Mouse (Mus musculus): ENCODE measurements around the gene Pdzd2. TPM values are rescaled to one million over a fixed set of nuclear protein-coding genes. Genes with fewer than 3 reads are reported as not detected.

Pdzd2 gene
- polyA plus RNA-seq, 1 experiment from 2014 or later = 114 TPM

DNA sequence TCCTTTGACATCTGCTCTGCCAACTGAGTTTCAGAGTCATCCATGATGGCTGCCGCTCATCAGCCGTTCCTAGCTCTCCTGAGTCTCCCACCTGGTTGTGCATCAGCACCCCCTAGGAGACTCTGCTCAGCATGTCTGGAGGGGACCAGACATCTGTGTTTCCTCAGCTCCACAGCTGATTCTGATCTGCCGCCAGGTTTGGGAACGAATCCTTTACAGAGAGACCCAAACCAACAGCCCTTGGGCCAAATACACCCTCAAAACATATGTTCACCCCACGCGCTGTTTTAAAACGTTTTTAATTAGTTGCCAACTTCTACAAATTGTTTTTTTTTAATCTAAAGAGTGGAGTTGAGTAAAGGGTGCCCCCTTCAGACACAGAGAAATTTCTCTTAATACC is 31.2 kb upstream of the Pdzd2 start:
- 78% methylated on average over 7 of the region's 7 CpGs for WGBS
- TF ChIP-seq EP300 (IDR thresholded peaks at IDR 0.05) = no peak
- TF ChIP-seq CTCF (IDR thresholded peaks at IDR 0.05) = no peak
- Histone ChIP-seq H3K9me3 (ENCODE audit: low read length) (no peaks in the 10 kb centered on the region), H3K27ac (ENCODE audit: low read length) (no peak overlapping the region), H3K36me3 (ENCODE audit: insufficient read depth, low read length) (no peaks in the 10 kb centered on the region), H3K4me2 (replicated peaks; ENCODE audit: low read depth, low read length) (no peak overlapping the region), H3K4me3 (ENCODE audit: low read depth, low read length) (no peak overlapping the region), H3K9ac (replicated peaks; ENCODE audit: low read depth) (no peak overlapping the region), H3K27me3 (replicated peaks; ENCODE audit: insufficient read depth, low read length) (no peaks in the 10 kb centered on the region), H3K4me1 (ENCODE audit: insufficient read depth, low read depth, low read length) (no peaks in the 10 kb centered on the region)
- ATAC-seq = no peak
- DNase-seq (ENCODE audit: low spot score) = no peak

DNA sequence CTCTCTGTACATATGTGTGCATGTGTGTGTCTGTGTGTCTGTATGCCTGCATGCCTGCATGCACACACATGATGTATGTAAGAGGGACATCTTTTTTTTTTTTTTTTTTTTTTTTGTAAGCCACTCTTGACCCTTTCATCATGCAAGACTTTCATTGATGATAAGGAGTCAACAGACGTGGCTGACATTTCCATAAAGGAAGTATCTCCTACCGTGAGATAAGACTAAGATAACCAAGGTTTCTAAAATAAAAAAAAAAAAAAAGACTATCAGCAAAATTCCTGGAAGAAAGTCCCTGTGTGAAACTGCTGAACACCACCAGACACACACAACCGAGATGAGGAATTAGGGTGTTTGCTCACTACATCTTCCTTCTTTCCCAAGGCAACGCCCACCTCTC is 27.1 kb upstream of the Pdzd2 start:
- H3K36me3 ChIP-seq (ENCODE audit: insufficient read depth, low read length) = no peaks in the 10 kb centered on the region
- H3K9ac ChIP-seq (replicated peaks; ENCODE audit: low read depth) = no peak overlapping the region
- WGBS = 37% methylated on average over 4 of the region's 4 CpGs
- H3K4me3 ChIP-seq (ENCODE audit: low read depth, low read length) = no peak overlapping the region
- H3K4me2 ChIP-seq (replicated peaks; ENCODE audit: low read depth, low read length) = no peak overlapping the region
- TF ChIP-seq EP300 (IDR thresholded peaks at IDR 0.05) (no peak), CTCF (IDR thresholded peaks at IDR 0.05) (no peak)
- no peak for DNase-seq (ENCODE audit: low spot score)
- ATAC-seq = no peak
- no peaks in the 10 kb centered on the region for H3K9me3 ChIP-seq (ENCODE audit: low read length)
- no peaks in the 10 kb centered on the region for H3K4me1 ChIP-seq (ENCODE audit: insufficient read depth, low read depth, low read length)
- no peak overlapping the region for H3K27ac ChIP-seq (ENCODE audit: low read length)
- no peaks in the 10 kb centered on the region for H3K27me3 ChIP-seq (replicated peaks; ENCODE audit: insufficient read depth, low read length)

DNA sequence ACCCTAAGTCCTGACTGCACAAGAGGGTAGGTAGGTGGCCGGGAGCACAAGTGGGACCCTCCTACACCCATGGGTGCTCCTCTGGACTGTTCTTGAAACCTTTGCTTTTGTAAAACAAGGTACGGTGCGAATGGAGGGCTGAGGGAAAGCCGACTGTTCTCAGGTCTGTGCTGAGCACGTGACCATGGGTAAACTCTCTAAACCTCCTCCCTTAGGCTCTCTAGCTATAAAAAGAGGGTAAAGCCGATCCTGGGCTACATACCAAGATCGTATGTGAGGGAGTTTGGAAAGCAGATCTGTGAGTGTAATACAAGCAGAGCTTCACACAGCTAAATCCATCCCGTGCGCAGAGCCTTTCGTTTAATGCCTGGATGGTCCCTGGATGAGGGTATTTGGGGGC is 23.4 kb upstream of the Pdzd2 start:
- DNase-seq (ENCODE audit: low spot score) = no peak

DNA sequence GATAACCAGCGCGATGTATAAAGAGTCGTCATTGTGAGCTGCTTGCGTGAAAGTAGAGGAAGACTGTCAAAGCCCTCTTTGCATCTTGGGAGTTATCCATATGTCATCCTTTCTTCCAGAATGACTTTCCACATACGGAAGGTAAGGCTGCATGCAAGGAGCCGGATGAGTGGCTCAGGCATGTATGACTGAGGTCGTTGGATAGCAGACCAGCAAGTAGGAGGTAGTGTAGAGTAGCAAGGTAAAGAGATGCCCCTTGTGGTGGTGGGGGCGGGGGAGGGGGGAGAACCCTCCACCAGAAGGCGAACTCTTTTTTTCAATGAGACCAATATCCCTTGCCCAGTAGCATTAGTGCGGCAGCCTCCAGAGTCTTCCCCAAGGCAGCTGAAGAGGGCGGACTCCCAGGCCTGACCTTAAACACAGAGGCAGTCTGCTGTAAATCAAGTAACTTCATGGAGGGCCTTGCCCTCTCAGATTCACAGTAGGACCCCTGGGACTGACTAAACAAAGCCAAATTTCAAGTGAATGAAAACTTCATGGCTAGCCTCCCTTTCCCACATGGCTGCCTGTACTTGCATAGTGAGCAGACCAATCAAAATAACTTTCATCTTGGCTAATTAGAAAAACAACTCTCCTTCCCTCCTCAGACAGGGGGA is 22.7 kb upstream of the Pdzd2 start:
- Histone ChIP-seq H3K36me3 (ENCODE audit: insufficient read depth, low read length) (no peaks in the 10 kb centered on the region), H3K9me3 (ENCODE audit: low read length) (no peaks in the 10 kb centered on the region), H3K4me2 (replicated peaks; ENCODE audit: low read depth, low read length) (no peak overlapping the region), H3K4me3 (ENCODE audit: low read depth, low read length) (no peak overlapping the region), H3K27ac (ENCODE audit: low read length) (no peak overlapping the region), H3K27me3 (replicated peaks; ENCODE audit: insufficient read depth, low read length) (no peaks in the 10 kb centered on the region), H3K4me1 (ENCODE audit: insufficient read depth, low read depth, low read length) (no peaks in the 10 kb centered on the region), H3K9ac (replicated peaks; ENCODE audit: low read depth) (no peak overlapping the region)
- 82% methylated on average over 11 of the region's 11 CpGs for WGBS
- no peak for ATAC-seq
- no peak for DNase-seq (ENCODE audit: low spot score)
- TF ChIP-seq CTCF (IDR thresholded peaks at IDR 0.05) (no peak), EP300 (IDR thresholded peaks at IDR 0.05) (no peak)

More for the DNA sequence above, 23.4 kb upstream of the Pdzd2 start:
- H3K27ac ChIP-seq (ENCODE audit: low read length) = no peak overlapping the region
- ATAC-seq = no peak
- H3K4me1 ChIP-seq (ENCODE audit: insufficient read depth, low read depth, low read length) = no peaks in the 10 kb centered on the region
- no peak overlapping the region for H3K4me3 ChIP-seq (ENCODE audit: low read depth, low read length)
- H3K4me2 ChIP-seq (replicated peaks; ENCODE audit: low read depth, low read length) = no peak overlapping the region
- no peak overlapping the region for H3K9ac ChIP-seq (replicated peaks; ENCODE audit: low read depth)
- 64% methylated on average over 10 of the region's 10 CpGs for WGBS
- H3K27me3 ChIP-seq (replicated peaks; ENCODE audit: insufficient read depth, low read length) = no peaks in the 10 kb centered on the region
- H3K9me3 ChIP-seq (ENCODE audit: low read length) = no peaks in the 10 kb centered on the region
- TF ChIP-seq EP300 (IDR thresholded peaks at IDR 0.05) (no peak), CTCF (IDR thresholded peaks at IDR 0.05) (no peak)
- H3K36me3 ChIP-seq (ENCODE audit: insufficient read depth, low read length) = no peaks in the 10 kb centered on the region

DNA sequence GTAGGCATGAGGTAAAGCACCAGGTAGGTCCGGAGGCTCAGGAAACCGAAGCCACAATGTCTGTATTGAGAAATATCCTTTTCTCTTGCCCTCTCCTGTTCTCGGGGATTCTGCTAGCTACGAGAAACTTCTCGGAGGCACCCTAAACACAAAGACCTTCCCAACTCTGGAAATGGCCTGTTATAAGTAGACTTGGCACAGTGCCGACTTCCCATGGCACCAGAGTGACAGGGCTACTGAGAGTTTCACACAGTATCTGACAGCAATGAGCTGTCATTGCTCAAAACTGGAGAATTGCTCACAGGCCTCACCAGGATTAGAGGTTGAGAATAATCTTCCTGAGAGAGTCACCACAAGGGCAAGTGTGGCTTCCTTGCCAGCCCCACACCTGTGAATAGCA is 21.0 kb upstream of the Pdzd2 start:
- H3K9ac ChIP-seq (replicated peaks; ENCODE audit: low read depth) = no peak overlapping the region
- no peak for TF ChIP-seq EP300 (IDR thresholded peaks at IDR 0.05)
- TF ChIP-seq CTCF (IDR thresholded peaks at IDR 0.05) = no peak
- no peak overlapping the region for H3K27ac ChIP-seq (ENCODE audit: low read length)
- no peaks in the 10 kb centered on the region for H3K4me1 ChIP-seq (ENCODE audit: insufficient read depth, low read depth, low read length)
- H3K9me3 ChIP-seq (ENCODE audit: low read length) = no peaks in the 10 kb centered on the region
- DNase-seq (ENCODE audit: low spot score) = no peak
- no peaks in the 10 kb centered on the region for H3K27me3 ChIP-seq (replicated peaks; ENCODE audit: insufficient read depth, low read length)
- H3K36me3 ChIP-seq (ENCODE audit: insufficient read depth, low read length) = no peaks in the 10 kb centered on the region
- 68% methylated on average over 6 of the region's 6 CpGs for WGBS
- no peak for ATAC-seq
- no peak overlapping the region for H3K4me3 ChIP-seq (ENCODE audit: low read depth, low read length)
- no peak overlapping the region for H3K4me2 ChIP-seq (replicated peaks; ENCODE audit: low read depth, low read length)

DNA sequence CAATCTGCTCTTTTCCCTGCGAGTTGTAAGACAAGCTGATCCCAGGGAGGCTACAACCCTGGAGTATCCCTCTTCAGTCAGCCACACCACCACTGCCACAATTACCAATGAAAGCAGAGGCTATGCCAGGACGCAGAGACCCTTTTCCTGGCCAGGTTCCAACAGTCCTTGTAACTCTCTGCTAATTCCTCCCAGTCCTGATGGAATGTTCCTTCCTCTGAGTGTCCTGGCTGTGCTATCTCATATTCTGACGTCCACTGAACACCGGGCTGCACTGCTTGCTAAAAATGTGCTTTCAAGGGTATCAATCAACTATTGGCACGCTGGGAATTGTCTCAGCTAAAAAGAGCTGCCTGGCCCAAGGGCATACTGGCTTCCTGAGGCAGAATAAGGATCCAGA is 18.7 kb upstream of the Pdzd2 start:
- no peak for DNase-seq (ENCODE audit: low spot score)
- no peak overlapping the region for H3K27ac ChIP-seq (ENCODE audit: low read length)
- H3K27me3 ChIP-seq (replicated peaks; ENCODE audit: insufficient read depth, low read length) = no peaks in the 10 kb centered on the region
- H3K4me2 ChIP-seq (replicated peaks; ENCODE audit: low read depth, low read length) = no peak overlapping the region
- no peaks in the 10 kb centered on the region for H3K36me3 ChIP-seq (ENCODE audit: insufficient read depth, low read length)
- no peaks in the 10 kb centered on the region for H3K4me1 ChIP-seq (ENCODE audit: insufficient read depth, low read depth, low read length)
- TF ChIP-seq CTCF (IDR thresholded peaks at IDR 0.05) = no peak
- no peak for TF ChIP-seq EP300 (IDR thresholded peaks at IDR 0.05)
- 21% methylated on average over 5 of the region's 5 CpGs for WGBS
- no peak for ATAC-seq
- no peak overlapping the region for H3K4me3 ChIP-seq (ENCODE audit: low read depth, low read length)
- H3K9me3 ChIP-seq (ENCODE audit: low read length) = no peaks in the 10 kb centered on the region
- H3K9ac ChIP-seq (replicated peaks; ENCODE audit: low read depth) = no peak overlapping the region

DNA sequence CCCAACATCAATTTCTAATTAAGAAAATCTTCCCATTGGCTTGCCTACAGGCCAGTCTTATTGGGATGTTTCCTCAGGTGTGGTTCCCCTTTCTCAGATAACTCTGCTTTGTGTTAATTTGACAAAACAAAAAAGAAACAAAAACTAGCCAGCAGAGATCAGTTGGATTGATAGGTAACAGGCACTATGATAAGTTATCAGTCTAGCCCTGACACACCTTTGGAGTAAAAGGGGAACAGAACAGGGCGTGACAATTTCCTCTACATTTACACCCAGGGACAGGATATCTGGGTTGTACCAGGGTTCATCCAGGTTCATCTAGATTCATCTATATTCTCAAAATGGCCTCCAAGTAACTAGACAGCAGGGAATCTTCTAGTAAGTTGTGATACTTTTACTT is 18.0 kb upstream of the Pdzd2 start:
- Histone ChIP-seq H3K27me3 (replicated peaks; ENCODE audit: insufficient read depth, low read length) (no peaks in the 10 kb centered on the region), H3K9ac (replicated peaks; ENCODE audit: low read depth) (no peak overlapping the region), H3K9me3 (ENCODE audit: low read length) (no peaks in the 10 kb centered on the region), H3K4me2 (replicated peaks; ENCODE audit: low read depth, low read length) (no peak overlapping the region), H3K27ac (ENCODE audit: low read length) (no peak overlapping the region), H3K36me3 (ENCODE audit: insufficient read depth, low read length) (no peaks in the 10 kb centered on the region), H3K4me1 (ENCODE audit: insufficient read depth, low read depth, low read length) (no peaks in the 10 kb centered on the region), H3K4me3 (ENCODE audit: low read depth, low read length) (no peak overlapping the region)
- no peak for TF ChIP-seq EP300 (IDR thresholded peaks at IDR 0.05)
- TF ChIP-seq CTCF (IDR thresholded peaks at IDR 0.05) = no peak
- WGBS = 86% methylated on average over 1 of the region's 1 CpGs
- DNase-seq (ENCODE audit: low spot score) (no peak), ATAC-seq (no peak)
